Mouse (Mus musculus) spleen, adult 2 months (tissue): Measurements from ENCODE around the gene Abcb8.

ENCODE experiments used
- CTCF ChIP-seq: fragments of 200-500 bp; IDR thresholded peaks from 2 replicates; pipeline ENCODE4 v1.5.1; 2011; ENCODE audit warnings: mild to moderate bottlenecking, inconsistent platforms; ENCODE audit not compliant: insufficient read depth, insufficient read length, insufficient replicate concordance; ENCODE audit errors: extremely low read depth
- POLR2A ChIP-seq: fragments of 200-500 bp; IDR thresholded peaks from 2 replicates; pipeline ENCODE4 v1.6.1; 2011; ENCODE audit warnings: low read depth, low read length, inconsistent platforms

DNA sequence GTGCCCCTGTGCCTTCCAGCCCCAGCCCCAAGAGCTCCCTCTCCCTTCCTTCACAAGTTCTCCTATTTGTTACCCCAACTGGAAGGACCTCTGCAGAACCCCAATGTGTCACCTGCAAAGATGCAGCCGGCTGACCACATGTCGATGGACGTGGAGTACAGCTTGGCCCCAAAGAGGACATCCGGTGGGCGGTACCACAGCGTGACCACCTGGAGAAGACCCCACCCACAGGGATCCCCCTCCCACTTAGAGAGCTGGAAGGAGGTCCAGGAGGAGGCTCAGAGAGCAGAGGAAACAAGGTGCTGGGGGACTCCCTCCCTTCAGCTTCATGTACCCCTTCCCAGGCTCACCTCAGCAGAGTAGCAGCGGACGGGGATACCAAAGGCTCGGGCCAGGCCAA lies 26.9 kb downstream of the Abcb8 start:
- no peak for TF ChIP-seq CTCF
- TF ChIP-seq POLR2A: no peak
